Mouse (Mus musculus) hindbrain, embryonic 16.5 days (tissue): ENCODE results near the gene Sdccag8. TPM values are rescaled to one million over a fixed set of nuclear protein-coding genes. Genes with fewer than 3 reads are reported as not detected.

Experiments used
- ATAC-seq: fragments of 200-750 bp; cut with Nextera tagmentation; 2 replicates; pipeline ENCODE4 v1.8.0; 2017; ENCODE audit warnings: moderate TSS enrichment, moderate library complexity
- H3K27ac ChIP-seq: fragments of 300-500 bp; sonication (generic); 2 replicates; pipeline ENCODE4 v1.5.1; 2014; ENCODE audit warnings: low read depth, mild to moderate bottlenecking, control low read depth, low read length, moderate library complexity
- H3K27me3 ChIP-seq: fragments of 300-500 bp; sonication (generic); replicated peaks from 2 replicates; pipeline ENCODE4 v1.6.1; 2014; ENCODE audit warnings: low read length; ENCODE audit not compliant: control insufficient read depth, insufficient read depth
- H3K36me3 ChIP-seq: fragments of 300-500 bp; sonication (generic); 2 replicates; pipeline ENCODE4 v1.6.1; 2014; ENCODE audit warnings: mild to moderate bottlenecking, low read length, moderate library complexity, mixed read lengths; ENCODE audit not compliant: control insufficient read depth, insufficient read depth
- H3K4me1 ChIP-seq: fragments of 300-500 bp; sonication (generic); 2 replicates; pipeline ENCODE4 v1.6.1; 2014; ENCODE audit warnings: low read depth, low read length; ENCODE audit not compliant: control insufficient read depth, insufficient read depth
- H3K4me2 ChIP-seq: fragments of 300-500 bp; sonication (generic); 2 replicates; pipeline ENCODE4 v1.6.1; 2014; ENCODE audit warnings: mild to moderate bottlenecking, low read length, control low read depth, moderate library complexity
- H3K4me3 ChIP-seq: fragments of 300-500 bp; sonication (generic); 2 replicates; pipeline ENCODE4 v1.5.1; 2014; ENCODE audit warnings: mild to moderate bottlenecking, low read length, control low read depth, moderate library complexity
- H3K9ac ChIP-seq: fragments of 300-500 bp; sonication (generic); 2 replicates; pipeline ENCODE4 v1.6.1; 2014; ENCODE audit warnings: low read depth, mild to moderate bottlenecking, control low read depth, low read length, moderate library complexity
- H3K9me3 ChIP-seq: fragments of 300-500 bp; sonication (generic); 2 replicates; pipeline ENCODE4 v1.6.1; 2014; ENCODE audit warnings: mild to moderate bottlenecking, low read length, moderate library complexity; ENCODE audit not compliant: control insufficient read depth
- WGBS: fragments of 180-500 bp; shearing (Covaris S2); extraction: QIAGEN DNeasy Blood & Tissue Kit; methylation state at CpG from one replicate; pipeline ENCODE4 v1.1.7; 2014; 5-methylcytosine and 5-hydroxymethylcytosine counted together
- polyA plus RNA-seq: library from polyadenylated mRNA; unstranded; fragments of >200 nt; fragmentation: Nextera tagmentation; extraction: Ambion mirVana; gene quantifications from 2 replicates; pipeline ENCODE4 v1.2.1, GENCODE M21; 2015

The Sdccag8 gene
- polyA plus RNA-seq, 1 experiment from 2014 or later = 25.8 TPM

DNA sequence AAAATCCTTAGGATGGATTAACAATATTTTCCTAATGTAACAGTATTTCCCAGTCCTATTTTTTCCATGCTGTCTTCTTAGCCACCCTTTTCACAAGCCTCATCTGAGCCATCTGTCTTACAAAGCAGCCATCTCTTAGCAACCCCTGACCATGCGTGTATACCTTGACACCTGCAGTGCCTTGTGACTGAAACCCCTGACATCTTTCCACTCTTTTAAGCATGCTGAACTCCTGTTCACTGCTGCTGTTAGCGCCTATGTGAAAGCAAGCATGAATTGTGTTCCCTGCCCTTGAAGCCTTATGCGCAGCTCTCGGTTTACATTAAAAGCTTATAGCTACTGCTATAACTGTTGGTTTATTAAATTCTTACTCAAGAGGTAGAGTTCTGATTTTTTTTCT, 10.6 kb downstream of the Sdccag8 start:
- H3K4me3 ChIP-seq = no peak overlapping the region
- no peaks in the 10 kb centered on the region for H3K27me3 ChIP-seq
- WGBS = 74% methylated on average over 4 of the region's 4 CpGs

DNA sequence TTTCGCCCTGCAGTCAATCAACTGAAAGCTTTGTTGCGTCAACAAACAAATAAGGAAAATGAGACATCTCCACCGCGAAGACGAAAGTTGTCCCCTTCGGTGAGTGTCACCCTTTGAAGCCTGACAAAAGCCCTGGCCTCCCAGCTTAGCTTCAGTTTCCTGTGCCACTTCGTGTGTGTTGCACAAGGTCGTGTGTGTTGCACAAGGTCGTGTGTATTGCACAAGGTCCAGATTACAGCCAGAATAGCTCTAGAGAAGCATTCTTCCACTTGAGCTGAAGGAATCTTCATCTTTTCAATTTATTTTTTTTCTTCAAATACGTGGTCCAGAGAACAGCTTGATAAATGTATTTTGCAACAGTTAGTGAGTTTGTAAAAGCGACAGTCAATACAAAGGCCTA, 11.7 kb downstream of the Sdccag8 start:
- Histone ChIP-seq H3K27ac (no peak overlapping the region), H3K36me3 (no peaks in the 10 kb centered on the region), H3K9me3 (no peaks in the 10 kb centered on the region), H3K9ac (no peak overlapping the region), H3K4me3 (no peak overlapping the region), H3K4me2 (no peak overlapping the region), H3K4me1 (no peaks in the 10 kb centered on the region), H3K27me3 (no peaks in the 10 kb centered on the region)
- no peak for ATAC-seq
- WGBS = 86% methylated on average over 11 of the region's 11 CpGs

More for the DNA sequence above, 10.6 kb downstream of the Sdccag8 start:
- Histone ChIP-seq H3K9me3 (no peaks in the 10 kb centered on the region), H3K27ac (no peak overlapping the region), H3K4me2 (no peak overlapping the region), H3K9ac (no peak overlapping the region), H3K36me3 (no peaks in the 10 kb centered on the region), H3K4me1 (no peaks in the 10 kb centered on the region)
- peak; percentile 42; the same call in 1 of the 2 replicates for ATAC-seq

DNA sequence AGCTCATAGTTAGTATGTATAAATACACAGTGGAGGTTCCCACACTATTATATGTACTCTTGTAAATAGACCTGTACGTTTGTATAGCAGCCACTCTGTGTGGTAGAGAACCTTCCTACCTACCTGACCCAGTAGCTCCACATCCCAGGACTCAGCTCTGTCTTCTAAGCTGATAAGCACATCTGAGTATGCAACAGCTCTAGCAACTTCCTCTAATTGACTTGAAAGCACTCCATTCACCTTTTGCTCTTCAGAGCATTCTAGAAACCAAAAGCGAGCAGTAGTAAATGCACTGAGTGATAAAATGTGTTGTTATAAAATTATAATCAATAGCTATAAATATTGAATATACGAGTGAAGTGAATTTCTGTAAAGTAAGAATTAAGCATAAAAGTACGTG, 12.5 kb downstream of the Sdccag8 start:
- no peak overlapping the region for H3K4me3 ChIP-seq
- no peak overlapping the region for H3K27ac ChIP-seq
- 88% methylated on average over 4 of the region's 4 CpGs for WGBS
- H3K9ac ChIP-seq = no peak overlapping the region
- H3K36me3 ChIP-seq = no peaks in the 10 kb centered on the region
- ATAC-seq = no peak
- no peaks in the 10 kb centered on the region for H3K27me3 ChIP-seq
- H3K4me2 ChIP-seq = no peak overlapping the region
- no peaks in the 10 kb centered on the region for H3K4me1 ChIP-seq
- no peaks in the 10 kb centered on the region for H3K9me3 ChIP-seq

DNA sequence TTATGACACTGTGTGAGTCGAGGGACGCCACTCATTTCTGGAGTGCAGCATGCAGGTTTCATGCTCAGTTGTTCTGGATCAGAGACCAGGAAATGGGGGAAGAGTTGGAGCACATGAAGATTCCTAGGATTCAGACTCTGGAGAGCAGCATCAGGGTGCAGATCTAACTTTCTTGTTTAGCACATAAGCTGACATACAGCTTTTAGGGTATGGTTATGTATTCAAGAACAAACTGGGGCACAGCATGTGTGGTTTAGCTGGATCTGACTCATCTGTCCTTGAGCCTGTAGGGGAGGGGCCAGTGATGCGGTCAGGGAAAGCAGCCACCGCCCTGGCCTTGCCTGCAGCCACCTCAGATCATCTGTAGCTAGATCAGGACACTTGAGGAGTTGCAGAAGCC, 12.9 kb downstream of the Sdccag8 start:
- Histone ChIP-seq H3K36me3 (no peaks in the 10 kb centered on the region), H3K9ac (no peak overlapping the region), H3K27ac (no peak overlapping the region), H3K4me3 (no peak overlapping the region), H3K4me2 (no peak overlapping the region), H3K27me3 (no peaks in the 10 kb centered on the region), H3K9me3 (no peaks in the 10 kb centered on the region), H3K4me1 (no peaks in the 10 kb centered on the region)
- WGBS = 89% methylated on average over 4 of the region's 4 CpGs
- no peak for ATAC-seq

DNA sequence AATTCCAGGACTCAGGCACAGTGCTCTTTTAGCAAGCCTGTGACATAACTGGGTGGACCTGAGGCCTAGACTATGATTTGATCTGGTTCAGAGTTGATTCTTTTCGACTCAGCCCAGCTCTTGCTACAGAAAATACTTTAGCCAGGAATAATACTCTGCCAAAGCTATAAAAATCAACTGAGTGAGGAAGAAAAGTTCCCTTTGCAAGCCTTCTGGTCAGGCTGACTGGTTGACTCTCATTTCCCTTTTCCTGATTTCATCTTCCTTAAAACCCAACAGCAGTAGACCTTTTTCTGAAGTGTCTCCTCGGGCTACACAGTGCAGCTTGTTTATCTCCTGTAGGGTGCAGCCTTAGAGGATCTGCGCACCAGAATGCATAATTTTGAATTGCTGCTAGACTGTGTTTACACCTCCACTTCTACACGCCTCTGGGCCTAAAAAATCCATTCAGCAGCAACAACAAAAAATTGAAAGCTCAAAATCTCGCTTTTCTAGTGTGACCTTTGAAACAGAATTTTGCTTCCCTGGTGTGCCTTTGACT, 13.6 kb downstream of the Sdccag8 start:
- no peaks in the 10 kb centered on the region for H3K27me3 ChIP-seq
- no peak overlapping the region for H3K27ac ChIP-seq
- no peak overlapping the region for H3K4me2 ChIP-seq
- H3K36me3 ChIP-seq = no peaks in the 10 kb centered on the region
- H3K4me3 ChIP-seq = no peak overlapping the region
- no peak overlapping the region for H3K9ac ChIP-seq
- no peaks in the 10 kb centered on the region for H3K4me1 ChIP-seq
- H3K9me3 ChIP-seq = no peaks in the 10 kb centered on the region
- 75% methylated on average over 5 of the region's 5 CpGs for WGBS
- no peak for ATAC-seq

DNA sequence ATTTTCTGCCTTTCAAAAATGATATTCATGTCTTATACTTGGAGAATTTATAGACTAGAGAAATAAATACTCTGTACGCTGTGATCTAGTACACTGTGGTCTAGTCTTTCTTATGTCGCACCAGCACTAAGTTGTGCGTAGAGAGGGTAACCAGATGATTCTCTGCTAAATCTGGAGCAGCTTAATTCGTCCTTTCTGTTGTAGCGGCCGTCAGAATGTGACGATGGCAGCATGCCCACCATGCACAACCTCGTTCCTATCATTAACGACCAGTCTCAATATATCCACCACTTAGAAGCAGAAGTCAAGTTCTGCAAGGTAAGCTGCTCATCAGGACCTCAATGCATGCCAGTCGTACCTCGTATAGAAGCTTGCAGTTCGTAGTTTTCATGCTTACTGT, 14.2 kb downstream of the Sdccag8 start:
- ATAC-seq = no peak
- 91% methylated on average over 12 of the region's 12 CpGs for WGBS
- no peaks in the 10 kb centered on the region for H3K36me3 ChIP-seq

DNA sequence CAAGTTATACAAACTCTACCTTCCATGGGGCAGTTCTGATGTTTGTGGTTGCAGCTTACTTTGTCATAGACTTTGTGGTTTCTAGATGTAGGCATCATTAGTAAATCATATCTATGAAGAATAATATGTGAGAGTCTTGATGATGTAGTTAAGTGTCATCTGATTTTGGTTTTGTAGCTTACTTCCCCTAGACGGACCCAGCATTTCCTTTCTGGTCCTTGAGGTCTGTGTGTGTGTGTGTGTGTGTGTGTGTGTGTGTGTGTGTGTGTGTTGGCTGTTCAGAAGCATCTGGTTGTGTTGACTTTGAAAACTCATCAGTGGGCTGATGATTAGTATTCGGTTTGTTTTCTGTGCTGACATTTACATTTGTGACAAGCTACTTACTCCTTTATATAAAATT, 17.6 kb downstream of the Sdccag8 start:
- Histone ChIP-seq H3K4me2 (no peak overlapping the region), H3K9me3 (no peaks in the 10 kb centered on the region), H3K27me3 (peaks cover 4% of the 10 kb centered on the region; the same call in 1 of the 2 replicates), H3K9ac (no peak overlapping the region), H3K27ac (no peak overlapping the region), H3K36me3 (no peaks in the 10 kb centered on the region), H3K4me1 (peaks cover 3% of the 10 kb centered on the region; the same call in 1 of the 2 replicates), H3K4me3 (no peak overlapping the region)
- WGBS = 85% methylated on average over 2 of the region's 2 CpGs
- no peak for ATAC-seq

More for the DNA sequence above, 14.2 kb downstream of the Sdccag8 start:
- Histone ChIP-seq H3K4me1 (no peaks in the 10 kb centered on the region), H3K27ac (no peak overlapping the region), H3K27me3 (no peaks in the 10 kb centered on the region), H3K4me2 (no peak overlapping the region), H3K4me3 (no peak overlapping the region), H3K9me3 (no peaks in the 10 kb centered on the region), H3K9ac (no peak overlapping the region)

DNA sequence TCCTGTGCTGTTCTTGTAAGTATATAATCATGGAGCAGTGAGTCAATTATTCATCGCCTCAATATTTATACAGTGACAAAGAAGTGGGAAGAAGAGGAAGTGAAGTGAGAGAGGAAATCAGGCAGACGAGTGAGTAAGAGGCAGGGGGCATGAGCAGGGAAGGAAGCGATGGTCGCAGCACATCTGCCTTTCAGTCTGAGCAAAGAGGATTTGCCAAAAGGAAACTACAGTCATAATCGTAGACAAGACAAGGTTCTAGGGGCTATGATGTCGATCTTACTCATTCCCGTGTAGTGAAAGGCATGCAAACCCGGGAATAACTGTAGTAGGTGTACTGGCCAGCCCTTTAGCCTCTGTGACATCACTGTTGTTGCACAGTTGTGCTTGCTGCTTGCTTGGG, 18.1 kb downstream of the Sdccag8 start:
- H3K36me3 ChIP-seq = no peaks in the 10 kb centered on the region
- peaks cover 4% of the 10 kb centered on the region; the same call in 1 of the 2 replicates for H3K27me3 ChIP-seq
- no peak overlapping the region for H3K9ac ChIP-seq
- no peak overlapping the region for H3K4me3 ChIP-seq
- peaks cover 3% of the 10 kb centered on the region; the same call in 1 of the 2 replicates for H3K4me1 ChIP-seq
- WGBS = 80% methylated on average over 8 of the region's 8 CpGs
- no peaks in the 10 kb centered on the region for H3K9me3 ChIP-seq
- H3K4me2 ChIP-seq = no peak overlapping the region
- no peak for ATAC-seq
- no peak overlapping the region for H3K27ac ChIP-seq

DNA sequence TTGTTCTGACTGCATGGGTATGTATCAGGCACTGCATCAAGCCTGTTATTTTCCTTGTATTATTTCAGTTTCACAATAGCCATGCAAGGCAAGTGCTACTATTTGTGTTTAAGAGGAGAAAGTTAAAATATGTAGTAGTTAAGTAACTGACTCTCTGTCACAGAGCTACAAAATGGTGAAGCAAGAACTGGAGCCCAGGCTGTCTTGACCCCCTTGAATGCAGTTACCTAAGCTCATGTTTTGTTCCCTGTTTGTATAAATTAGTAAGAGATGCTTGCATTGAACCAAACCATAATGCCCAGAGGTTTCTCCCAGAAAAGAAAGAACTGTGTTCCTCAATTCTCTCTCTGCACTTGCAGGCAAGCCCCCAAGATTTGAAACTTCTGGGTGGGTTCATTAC, 18.8 kb downstream of the Sdccag8 start:
- Histone ChIP-seq H3K4me3 (no peak overlapping the region), H3K4me2 (no peak overlapping the region), H3K27ac (no peak overlapping the region), H3K9me3 (no peaks in the 10 kb centered on the region), H3K27me3 (peaks cover 4% of the 10 kb centered on the region; the same call in 1 of the 2 replicates), H3K4me1 (peaks cover 3% of the 10 kb centered on the region; the same call in 1 of the 2 replicates), H3K36me3 (no peaks in the 10 kb centered on the region), H3K9ac (no peak overlapping the region)
- no peak for ATAC-seq

DNA sequence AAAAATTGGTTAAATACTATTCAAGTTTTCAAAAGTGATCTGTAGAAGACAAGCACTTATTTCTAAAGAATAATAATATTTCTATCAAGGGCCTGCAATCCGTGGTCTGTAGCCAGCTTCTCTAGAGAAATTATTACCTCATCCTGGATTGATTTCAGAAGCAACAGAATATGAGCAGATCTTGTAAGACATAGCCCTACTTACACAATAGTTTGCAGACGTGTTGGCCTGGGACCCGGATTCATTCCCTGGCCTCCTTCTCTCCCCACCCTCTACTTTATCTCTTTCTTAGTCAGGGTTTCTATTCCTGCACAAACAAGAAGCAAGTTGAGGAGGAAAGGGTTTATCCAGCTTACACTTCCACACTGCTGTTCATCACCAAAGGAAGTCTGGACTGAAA, 19.5 kb downstream of the Sdccag8 start:
- no peak for ATAC-seq
- 84% methylated on average over 3 of the region's 3 CpGs for WGBS

More for the DNA sequence above, 19.5 kb downstream of the Sdccag8 start:
- Histone ChIP-seq H3K4me1 (peaks cover 3% of the 10 kb centered on the region; the same call in 1 of the 2 replicates), H3K27me3 (peaks cover 4% of the 10 kb centered on the region; the same call in 1 of the 2 replicates), H3K27ac (no peak overlapping the region), H3K4me3 (no peak overlapping the region), H3K4me2 (no peak overlapping the region), H3K9me3 (no peaks in the 10 kb centered on the region), H3K36me3 (no peaks in the 10 kb centered on the region), H3K9ac (no peak overlapping the region)
